Mouse (Mus musculus): Measurements from ENCODE around the gene Snip1. TPM values are rescaled to one million over a fixed set of nuclear protein-coding genes. Genes with fewer than 3 reads are reported as not detected.

Gene Snip1
- 10 to 100 TPM; 15.5 to 16.7 TPM for total RNA-seq (2021)
- long read RNA-seq, experiment 1, transcript Snip1-201 (4 exons, 2,345 nt), result major isoform, 14 of 22 reads
- long read RNA-seq, experiment 1, partial matches to known transcripts, result 5 of 22 reads
- long read RNA-seq, experiment 1, other reads (novel, unspliced or antisense), result 3 of 22 reads
- long read RNA-seq, experiment 2, transcript Snip1-201 (4 exons, 2,345 nt), result major isoform, 10 of 11 reads
- long read RNA-seq, experiment 2, partial matches to known transcripts, result 0 of 11 reads
- long read RNA-seq, experiment 2, other reads (novel, unspliced or antisense), result 1 of 11 reads

DNA sequence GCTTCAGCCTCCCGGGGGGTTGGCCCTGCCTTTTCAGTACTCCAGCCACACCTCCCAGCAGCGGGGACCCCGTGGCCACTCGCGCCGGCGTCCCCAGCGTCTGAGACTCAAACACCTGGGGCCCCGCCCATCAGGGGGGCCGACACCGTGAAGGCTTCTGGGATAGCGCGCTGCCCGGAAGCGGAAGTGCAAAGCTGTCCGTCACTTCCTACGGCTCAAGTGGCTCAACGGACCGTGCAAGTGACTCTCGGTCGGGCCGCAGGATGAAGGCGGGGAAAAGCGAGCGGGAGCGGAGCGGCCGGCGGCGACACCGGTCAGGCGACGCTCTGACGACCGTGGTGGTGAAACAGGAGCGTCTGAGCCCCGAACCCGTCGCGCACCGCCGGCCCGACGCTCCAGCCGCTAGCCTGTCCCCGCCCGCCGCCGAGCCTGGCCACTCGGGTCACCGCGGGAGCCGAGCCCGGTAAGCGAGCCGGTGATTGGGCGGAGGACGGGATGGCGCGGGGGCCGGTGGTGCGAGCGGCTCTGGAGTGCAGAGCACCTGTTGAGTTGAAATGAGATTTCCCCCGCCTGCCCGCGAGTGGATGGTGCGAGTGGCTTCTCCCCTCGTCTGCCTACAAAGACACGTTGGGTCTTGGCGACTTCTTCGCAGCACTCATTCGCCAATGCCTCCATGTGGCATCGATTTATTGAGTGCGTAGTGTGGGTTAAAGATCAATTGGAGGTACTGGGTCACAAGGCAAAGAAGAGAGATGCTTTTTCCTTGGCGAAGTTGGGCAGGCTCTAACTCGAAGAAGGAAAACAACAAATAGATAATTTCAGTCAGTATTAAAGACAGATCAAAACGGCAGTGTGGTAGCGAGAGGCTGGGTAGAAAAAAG, at the start of gene Snip1:
Snip1 (plus strand) TSS at position 183 of the 881 bp plus-strand sequence.
- DNase-seq, result peak; percentile 96

DNA sequence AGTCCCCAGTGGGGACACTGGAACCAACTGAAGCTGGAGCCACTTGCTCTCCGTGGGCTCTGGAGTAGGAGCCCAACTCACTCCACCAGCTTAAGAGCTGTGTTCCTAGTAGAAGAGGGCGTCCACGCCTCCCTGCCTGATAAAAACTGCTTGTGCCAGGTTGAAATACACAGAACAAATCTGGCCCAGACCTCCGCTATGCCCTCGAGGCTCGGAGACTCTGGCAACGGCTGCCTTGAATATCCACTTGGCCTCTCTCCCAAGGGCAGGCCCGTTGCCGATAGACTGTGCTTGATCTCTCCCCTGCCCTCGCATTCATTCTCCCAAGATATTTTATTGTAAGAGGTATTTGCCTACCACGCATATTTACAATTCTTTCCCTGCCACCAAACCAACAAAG, 49.0 kb upstream of the Snip1 start:
- DNase-seq, result peak; percentile 85

DNA sequence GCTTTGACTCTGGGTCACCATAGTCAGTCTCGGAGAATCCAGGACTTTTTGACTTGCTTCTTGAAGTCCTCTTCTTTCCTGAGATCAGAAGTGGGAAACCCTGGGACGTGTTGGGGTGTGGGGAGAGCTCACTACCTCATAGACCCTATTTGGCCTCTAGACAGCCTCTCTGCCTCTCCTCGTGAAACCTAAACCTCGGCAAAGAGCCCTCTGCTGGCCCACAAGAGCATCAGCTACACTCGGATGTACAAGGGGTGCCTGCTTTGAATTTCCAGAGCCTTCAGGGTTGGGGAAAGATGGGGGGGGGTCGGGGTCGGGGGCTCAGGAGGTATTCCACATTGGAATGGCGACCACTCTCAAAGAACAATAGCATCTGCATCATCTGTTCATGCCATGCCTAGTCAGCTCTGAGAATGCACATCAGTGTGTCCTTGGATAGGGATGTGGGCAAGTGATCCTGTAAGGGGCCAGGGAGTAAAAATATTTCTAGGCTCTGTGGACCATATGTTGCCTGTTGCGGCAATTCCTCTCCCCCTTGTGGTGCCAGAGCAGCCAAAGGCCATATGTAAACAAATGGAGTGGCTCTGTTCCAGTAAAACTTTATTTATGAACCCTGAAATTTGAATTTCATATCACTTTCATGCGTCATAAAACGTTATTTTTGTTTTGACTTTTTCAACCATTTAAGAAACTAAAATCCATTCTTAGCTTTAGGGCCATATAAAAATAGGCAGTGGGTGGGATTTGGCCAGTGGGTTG, 45.5 kb upstream of the Snip1 start:
- DNase-seq, result no peak

DNA sequence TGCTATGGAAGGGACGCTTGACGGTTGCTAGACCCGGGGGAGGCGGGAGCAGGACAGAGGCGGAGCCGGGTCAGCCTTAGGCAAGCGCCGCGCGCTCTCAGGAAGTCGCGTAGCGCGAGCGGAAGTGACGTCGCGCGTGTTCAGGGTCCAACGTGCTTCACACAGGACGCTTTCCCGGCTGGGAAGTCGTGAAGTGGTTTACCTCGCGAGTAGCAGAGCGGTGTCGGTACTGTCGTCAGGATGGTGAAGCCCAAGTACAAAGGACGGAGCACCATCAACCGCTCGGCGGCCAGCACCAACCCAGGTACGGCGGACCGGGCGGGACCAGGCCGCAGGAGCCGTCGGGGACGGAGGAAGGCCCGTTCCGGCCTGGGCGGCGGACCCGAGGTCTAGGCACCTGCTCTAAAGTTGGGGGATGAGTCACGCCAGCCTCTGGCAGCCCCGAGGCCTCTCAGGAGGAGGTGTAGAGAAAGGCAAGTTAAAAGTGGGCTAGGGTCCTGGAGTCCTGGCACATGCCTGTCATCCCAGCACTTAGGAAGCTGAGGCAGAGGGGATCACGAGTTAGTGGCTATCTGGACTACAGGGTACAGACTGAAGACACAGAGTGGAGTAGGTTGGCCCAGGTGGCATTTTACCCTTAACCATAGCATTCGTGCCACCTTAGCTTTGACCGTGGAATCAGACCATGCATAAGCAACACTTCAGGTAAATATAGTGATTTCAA, 36.4 kb upstream of the Snip1 start:
- DNase-seq, result peak; percentile 97

DNA sequence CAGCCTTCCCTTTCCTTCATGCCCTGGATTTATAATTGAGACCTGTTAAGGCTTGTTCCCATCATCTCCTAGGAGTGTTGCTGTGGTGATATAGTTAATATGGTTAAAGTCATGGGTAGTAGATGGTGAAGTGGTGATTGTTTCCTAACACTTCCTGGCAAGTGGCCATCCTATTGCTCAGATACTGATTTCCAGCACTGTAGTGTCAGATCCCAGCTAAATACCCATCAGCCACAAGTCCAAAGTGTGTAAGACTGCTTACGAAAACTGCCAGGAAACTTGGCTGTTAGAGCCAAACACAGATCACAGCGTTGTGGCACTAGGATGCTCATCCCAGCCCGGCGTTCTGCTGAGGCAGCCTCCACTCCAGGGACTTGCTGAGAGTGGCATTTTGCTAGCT, 32.1 kb upstream of the Snip1 start:
- DNase-seq, result peak; percentile 26

DNA sequence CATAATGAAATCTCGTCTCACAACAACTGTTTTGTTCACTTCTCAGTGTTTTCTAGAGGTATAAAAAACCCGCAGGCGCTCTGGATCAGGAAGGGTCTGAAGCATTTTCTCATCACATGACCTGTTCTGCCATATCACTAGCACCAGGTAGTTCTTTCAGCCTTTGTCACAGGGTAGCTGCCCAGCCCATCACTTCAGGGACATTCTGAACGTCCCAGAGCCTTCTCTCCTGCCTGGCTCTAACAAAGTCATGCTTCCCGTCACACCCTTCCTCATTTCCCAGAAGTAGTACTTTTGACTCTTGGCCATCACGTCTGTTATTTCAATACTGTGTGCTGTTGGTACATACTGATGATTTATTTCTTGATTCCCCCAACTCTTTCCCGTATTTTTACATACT, 22.0 kb upstream of the Snip1 start:
- DNase-seq, result no peak

DNA sequence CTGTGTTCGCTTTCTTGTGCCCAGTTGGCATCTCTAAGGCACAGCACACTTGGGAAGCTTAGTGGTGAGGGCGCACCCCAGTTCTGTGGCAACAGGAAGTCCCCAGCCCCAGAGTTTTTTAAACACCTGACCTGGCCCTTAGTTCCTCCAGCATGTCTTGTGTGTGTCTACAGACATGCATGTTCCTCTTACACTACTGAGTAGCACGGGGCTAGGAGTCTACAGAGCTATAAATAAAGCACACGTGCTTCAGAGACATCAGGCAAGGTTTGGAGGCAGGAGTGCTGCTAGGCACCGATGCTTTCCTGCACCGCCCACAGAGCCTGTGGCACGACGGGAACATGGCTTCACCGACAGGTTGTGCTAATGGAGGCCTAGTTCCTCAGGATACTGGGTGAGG, 11.1 kb upstream of the Snip1 start:
- no peak for DNase-seq

DNA sequence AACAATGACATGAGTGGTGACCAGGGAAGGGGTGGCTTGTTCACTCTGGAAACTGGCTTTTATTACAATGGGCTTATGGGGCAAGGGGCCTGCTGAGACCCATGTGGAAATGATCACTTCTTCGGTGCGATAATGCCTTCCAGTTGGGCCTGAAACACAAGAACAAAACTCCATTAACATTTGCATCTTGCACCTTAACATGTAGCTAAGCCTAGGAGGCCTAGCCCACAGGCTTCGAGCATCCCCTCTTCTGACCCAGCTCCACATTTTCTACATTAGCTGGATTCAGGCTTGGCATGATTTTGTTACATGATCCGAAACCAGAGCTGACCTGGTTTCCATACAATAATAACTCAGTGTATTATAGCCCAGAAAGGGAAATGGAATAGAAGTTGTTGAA, 10.0 kb upstream of the Snip1 start:
- DNase-seq, result no peak

DNA sequence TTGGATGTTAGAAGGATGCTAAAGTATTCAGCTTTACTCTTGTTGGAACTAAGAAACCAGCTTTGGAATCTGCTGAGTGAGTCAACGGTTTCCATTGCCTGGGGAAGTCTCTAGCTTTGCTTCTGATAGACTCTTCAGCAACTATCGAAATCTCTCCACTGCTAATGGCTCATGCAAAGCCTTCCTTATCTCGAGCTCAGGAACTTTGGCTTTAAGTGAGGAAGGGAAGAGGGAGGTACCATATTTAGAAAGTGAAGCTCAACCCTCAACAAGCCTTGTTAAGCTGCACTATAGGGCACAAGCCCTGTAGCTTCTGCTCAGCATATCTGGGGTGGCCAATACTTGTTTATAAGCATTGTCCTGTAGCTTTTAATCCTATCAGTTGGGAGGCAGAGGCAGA, 9.2 kb upstream of the Snip1 start:
- no peak for DNase-seq

DNA sequence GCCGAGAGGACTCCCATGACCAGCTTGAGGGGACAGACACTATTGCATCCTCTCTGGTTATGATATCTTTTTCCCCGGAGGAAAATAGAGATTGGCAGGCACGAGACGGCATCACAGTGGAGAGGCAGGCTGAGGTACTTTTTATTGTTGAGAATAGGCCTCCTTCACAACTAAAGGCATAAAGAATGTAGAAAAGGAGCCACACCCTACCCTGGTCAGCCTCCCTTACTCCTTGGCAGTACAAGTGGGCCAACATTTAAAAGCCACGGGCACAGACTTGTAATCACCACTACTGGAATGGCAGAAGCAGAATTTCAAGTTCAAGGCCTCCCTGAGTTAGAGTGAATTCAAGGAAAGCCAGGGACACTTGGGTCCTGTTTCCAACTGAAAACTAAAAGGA, 8.4 kb upstream of the Snip1 start:
- no peak for DNase-seq

DNA sequence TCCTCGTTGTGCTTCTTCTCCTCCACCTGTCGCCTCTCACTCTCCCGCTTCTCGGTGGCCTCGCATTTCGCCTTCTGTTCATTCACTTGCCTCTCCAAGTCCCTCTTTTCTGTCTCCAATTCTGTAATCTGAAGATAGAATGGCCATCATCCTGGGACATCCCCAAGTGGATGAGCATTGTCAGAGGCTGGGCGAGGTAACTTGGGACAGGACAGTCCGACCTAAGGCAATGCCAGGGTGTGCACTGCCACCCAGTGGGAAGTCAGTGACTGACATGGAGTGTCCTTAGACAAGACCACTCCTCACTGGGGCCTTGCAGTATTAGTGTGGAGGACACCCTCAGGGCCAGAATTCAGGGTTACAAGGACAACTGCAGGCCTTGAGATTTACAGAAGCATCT, 7.4 kb upstream of the Snip1 start:
- DNase-seq, result peak; percentile 78

DNA sequence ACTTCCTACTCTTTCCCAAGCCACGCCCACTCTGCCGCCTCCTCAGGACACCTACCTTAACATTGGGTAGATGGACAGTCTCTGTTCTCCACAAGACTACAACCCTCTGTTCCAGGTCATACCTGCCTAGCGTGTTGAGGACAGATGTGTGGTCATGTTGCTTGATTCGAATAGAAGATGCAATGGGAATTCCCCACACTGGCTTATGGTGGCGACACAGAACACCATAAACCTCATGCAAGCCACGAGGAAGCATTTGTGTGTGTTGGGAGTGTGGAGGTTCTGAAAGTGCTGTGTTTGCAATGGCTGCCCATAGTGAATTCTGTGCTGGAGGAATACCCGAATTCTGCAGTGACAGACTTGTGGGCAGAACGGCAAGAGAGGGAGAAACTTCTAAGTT, 2.6 kb upstream of the Snip1 start:
- no peak for DNase-seq

DNA sequence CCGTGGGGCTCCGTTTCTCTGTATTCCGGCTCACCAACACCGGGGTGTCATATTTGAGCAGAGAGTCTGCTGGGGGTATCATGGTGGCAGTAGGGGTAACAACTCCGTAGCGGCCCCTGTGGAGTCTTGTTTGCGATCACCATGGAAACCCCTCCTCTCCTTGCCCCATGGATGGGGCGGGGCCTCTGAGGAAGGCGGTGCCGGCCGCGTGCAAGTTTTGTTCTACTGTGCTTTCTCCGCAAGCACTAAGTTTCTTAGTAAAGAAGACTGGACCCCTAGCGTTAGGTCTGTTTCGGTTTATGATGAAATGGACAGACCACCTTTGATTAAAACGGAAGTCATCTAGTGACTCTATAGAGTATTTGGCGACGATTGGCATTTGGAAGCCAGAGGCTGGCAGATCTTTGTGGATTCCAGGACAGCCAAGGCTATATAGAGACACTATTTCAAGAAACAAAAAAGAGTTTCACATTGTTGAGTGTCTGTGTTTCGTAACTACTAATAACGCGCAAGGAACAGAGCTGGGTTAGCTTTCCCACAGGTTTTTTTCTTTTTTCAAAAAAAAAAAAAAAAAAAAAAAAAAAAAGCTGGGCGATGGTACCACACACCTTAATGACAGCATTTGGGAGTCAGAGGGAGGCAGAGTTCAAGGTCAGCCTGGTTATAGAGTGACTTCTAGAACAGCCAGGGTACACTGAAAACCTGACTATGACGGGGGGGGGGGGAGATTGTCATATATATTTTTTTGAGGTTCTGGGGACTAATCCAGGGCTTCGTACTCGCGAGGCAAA, 760 bp upstream of the Snip1 start, which contains the start of gene Dnali1:
Dnali1 (minus strand) TSS at position 187 of the 791 bp plus-strand sequence.
- DNase-seq, result peak; percentile 74

DNA sequence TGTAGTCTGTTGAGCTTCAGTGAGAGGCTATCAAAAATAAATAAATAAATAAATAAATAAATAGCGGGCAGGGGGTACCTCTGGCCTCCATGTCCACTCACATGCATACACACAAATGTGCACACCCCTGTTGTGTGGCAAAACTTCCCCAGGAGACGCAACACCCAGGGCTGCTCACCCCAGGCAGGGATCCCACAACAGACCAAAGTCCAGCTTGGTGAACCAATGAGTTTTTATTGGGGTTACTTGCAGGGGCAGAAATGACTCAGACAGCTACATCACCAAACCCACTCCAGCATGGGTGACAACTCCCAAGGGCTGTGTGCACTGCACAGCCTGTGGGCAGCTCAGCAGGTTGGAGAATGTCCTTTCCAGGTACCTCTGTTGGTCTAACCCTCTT, 11.2 kb downstream of the Snip1 start:
- no peak for DNase-seq

DNA sequence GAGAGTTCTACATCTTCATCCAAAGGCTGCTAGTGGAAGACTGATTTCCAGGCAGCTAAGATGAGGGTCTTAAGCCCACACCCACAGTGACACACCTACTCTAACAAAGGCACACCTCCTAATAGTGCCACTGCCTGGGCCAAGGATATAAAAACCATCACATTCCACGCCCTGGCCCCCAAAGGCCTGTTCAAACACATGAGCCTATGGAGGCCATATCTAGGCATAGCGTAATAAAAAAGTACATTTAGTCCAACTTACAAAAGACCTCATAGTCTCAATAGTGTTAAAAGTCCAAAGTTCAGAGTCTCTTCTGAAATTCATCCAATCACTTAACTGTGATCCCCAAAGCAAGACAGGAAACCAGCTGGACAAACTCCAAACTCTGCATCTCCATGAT, 12.2 kb downstream of the Snip1 start:
- no peak for DNase-seq

DNA sequence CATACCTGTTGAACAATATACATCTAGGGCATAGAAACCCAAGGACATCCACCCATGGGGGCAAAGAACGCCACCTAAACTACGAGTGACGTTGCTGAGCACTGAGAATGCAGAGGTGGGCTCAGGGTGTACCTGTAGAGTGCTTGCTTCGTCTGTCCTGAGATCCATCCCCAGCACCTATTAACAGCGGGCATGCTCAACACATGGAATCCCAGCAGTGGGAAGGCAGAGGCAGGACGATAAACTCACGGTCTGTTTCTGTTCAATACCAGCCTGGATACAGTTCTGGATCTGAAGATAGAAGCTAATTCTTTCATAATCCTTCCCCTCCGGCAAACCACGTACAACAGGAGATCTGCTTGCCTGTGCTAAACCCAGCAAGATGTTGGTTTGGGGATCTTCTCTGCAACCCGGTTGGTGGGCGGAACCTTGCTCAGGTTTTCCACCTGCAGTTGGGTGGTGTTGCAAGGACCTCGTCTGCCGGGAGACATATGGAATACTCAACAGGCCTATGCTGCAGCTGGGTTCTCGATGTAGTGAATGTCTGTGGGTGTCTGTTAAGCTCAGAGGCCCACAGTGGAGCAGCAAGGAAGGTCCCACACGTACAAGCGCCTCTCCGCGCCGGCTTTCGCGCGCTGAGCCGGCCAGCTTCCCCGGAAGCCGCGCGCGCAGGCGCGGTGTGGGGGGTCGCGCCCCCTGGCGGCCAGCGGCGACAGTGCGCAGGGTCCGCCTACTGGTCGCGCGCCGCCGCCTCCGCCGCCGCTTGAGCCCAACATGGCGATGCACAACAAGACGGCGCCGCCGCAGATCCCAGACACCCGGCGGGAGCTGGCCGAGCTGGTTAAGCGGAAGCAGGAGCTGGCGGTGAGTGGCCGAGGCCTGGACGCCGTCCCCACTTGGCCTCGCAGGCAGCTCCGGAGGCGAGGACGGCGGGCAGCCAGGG, 18.2 kb downstream of the Snip1 start, which contains the start of gene Meaf6:
Meaf6 (plus strand) TSS at position 732 of the 943 bp plus-strand sequence.
- peak; percentile 97 for DNase-seq

DNA sequence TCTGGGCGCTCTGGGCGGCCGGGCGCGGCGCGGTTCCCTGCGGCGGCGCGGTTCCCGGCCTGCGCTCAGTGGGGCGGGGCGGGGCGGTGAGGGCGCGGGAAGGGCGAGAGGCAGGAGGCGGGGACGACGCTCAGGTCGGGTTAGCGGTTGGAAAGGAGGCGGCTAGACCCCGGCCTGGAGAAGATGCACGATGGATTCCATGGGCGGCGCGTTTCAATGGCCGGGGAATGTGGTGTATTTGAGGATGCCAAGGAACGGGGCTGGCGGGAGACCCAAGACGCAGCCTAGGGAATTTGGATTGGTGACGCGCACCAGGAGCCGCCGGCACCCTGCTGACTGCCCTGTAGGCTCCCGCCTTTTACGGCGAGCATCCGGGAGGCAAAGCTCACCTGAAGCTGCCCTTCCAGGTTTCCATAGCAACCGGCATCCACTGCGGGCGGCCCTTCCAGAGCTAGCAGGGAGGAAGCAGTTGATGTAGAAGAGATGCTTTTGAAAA, 18.9 kb downstream of the Snip1 start:
- peak; percentile 87 for DNase-seq

DNA sequence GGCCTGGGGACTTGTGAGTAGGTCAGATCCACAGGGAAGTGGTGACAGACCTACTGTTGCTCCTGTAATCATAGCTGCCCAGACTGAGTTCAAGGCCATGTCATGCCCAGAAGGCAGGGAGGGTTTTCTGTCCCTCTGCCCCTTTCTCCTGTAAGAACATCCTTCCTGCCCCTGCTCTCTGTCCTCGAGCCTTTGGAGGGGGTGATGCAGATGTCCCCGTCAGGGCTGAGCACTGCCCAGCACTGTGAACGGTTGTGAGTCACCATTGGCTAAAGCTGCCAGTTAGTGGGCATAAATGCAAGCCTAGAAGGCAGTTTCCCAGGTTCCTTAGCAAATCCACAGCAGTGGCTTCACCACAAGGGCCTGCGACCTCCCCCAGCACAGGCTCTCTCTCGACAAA, 26.6 kb downstream of the Snip1 start:
- DNase-seq, result peak; percentile 19

DNA sequence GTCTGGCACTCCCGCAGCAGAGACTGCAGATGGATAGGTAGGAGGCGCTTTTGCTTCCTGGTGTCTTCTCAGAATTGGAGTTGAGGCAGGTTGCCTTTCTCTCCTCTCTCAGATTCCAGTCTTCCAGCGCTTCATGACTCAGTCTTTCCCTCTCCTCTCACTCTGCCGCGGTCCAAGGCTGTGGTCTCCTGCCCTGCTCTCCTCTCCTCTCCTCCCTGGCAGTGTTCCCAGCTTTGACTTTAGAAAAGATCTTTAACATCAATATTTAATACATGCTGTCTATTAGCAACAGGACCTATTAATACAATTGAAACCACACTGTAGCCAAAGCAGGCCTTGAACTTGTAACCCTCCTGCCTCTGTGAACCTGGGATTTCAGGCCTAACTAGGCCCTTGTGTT, 29.6 kb downstream of the Snip1 start:
- DNase-seq, result peak; percentile 53

DNA sequence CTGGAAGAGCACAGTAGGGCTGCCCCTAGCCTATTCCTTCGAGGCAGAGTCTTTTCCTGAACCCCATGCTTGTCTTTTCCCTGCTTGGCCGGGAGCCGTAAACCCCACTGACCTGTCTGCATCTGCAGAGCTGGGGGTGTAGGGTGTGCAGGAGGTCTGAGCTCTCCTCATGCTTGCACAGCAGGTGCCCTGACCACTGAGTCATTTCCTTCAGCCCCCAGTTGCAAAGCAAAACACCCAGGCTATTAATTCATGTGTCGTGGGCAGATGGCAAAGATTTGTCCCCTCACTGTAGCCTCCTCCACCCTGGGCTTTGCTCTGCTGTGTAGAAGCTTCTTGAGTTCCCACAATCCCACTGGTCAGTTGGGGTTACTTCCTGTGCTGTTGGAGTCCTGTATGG, 30.9 kb downstream of the Snip1 start:
- no peak for DNase-seq
